Mouse (Mus musculus) embryonic fibroblast, embryonic 13.5 days (primary cell): ENCODE results near the gene Gm13698.
"Not testable (repeated sequence)": the region's sequence is repeated elsewhere in the genome, so short reads cannot be mapped to it uniquely, and the experiment has no call there.

Experiments used
- CTCF ChIP-seq: IDR thresholded peaks from 2 replicates; pipeline ENCODE4 v1.5.1; 2011; ENCODE audit warnings: mild to moderate bottlenecking, control low read depth, low read length, moderate library complexity, borderline replicate concordance; ENCODE audit not compliant: insufficient read depth
- POLR2A ChIP-seq: IDR thresholded peaks from 2 replicates; pipeline ENCODE4 v1.6.1; 2011; ENCODE audit warnings: low read depth, mild to moderate bottlenecking, control low read depth, low read length, moderate library complexity

GRCm38 (mm10) chr2:83967013-83967412 lies 11.5 kb downstream of the Gm13698 start, which contains the start of gene Gm13695:
- not testable (repeated sequence) for TF ChIP-seq CTCF, POLR2A
